Mouse (Mus musculus) CH12.LX (cell line): Measurements from ENCODE around the gene Shisa3.

Source experiments
- CTCF ChIP-seq, 2 experiments: IDR thresholded peaks in 1 of 2; conservative IDR thresholded peaks in 1 of 2; 2 replicates each; pipeline ENCODE4 v1.5.1; 2011 to 2012; ENCODE audit warnings: low read depth in 2 of 2, low read length in 2 of 2, improper control_type of control experiment in 1 of 2, inconsistent platforms in 1 of 2, mild to moderate bottlenecking in 1 of 2, moderate library complexity in 1 of 2
- MAFK ChIP-seq: IDR thresholded peaks from 2 replicates; pipeline ENCODE4 v1.6.1; 2011; ENCODE audit warnings: low read length, improper control_type of control experiment; ENCODE audit not compliant: insufficient replicate concordance
- POLR2A ChIP-seq: IDR thresholded peaks from 2 replicates; pipeline ENCODE4 v1.6.1; 2011; ENCODE audit warnings: low read depth, mild to moderate bottlenecking, improper control_type of control experiment, low read length

- TF ChIP-seq CTCF (conservative IDR thresholded peaks at IDR 0.05 in 1 of 2, IDR thresholded peaks at IDR 0.05 in 1 of 2; ENCODE audit: low read depth in 2 of 2, low read length in 2 of 2), result no peak
- no peak for TF ChIP-seq MAFK
- TF ChIP-seq POLR2A, result no peak
Observed at GRCm38 (mm10) chr5:67673008-67673407, 65.3 kb downstream of the Shisa3 start.
